Mouse (Mus musculus): Measurements from ENCODE around the gene Rffl. TPM values are rescaled to one million over a fixed set of nuclear protein-coding genes. Genes with fewer than 3 reads are reported as not detected.
A peak's percentile ranks its signal among the peaks of the same experiment; 100 is the strongest.

The Rffl gene
- total RNA-seq (2022), result 1 to 10 TPM; 7.5 to 9.7 (median 8.8) TPM

- DNase-seq (ENCODE audit: low spot score in 2 of 2), result peak; percentile 88 to 92
These were observed at the start of gene Rffl for GRCm38 (mm10) chr11:82871031-82871446. Rffl (minus strand) TSS chr11:82871210.

GRCm38 (mm10) chr11:82920768-82921167 lies 49.8 kb upstream of the Rffl start:
- DNase-seq (ENCODE audit: low spot score in 2 of 2), result no peak

GRCm38 (mm10) chr11:82914711-82915352 lies 43.8 kb upstream of the Rffl start:
- peak; percentile 34 to 38 for DNase-seq (ENCODE audit: low spot score in 2 of 2)

- peak; percentile 80 to 87 for DNase-seq (ENCODE audit: low spot score in 2 of 2)
These were observed 39.8 kb upstream of the Rffl start for GRCm38 (mm10) chr11:82910679-82911389.

- DNase-seq (ENCODE audit: low spot score in 2 of 2), result no peak
These were observed 39.2 kb upstream of the Rffl start, which contains the start of gene Unc45b for GRCm38 (mm10) chr11:82910250-82910649. Unc45b (plus strand) TSS chr11:82910550.

- no peak for DNase-seq (ENCODE audit: low spot score in 2 of 2)
These were observed 37.6 kb upstream of the Rffl start for GRCm38 (mm10) chr11:82908608-82908989.

- DNase-seq (ENCODE audit: low spot score in 2 of 2), result peak; percentile 82 to 83
These were observed 36.9 kb upstream of the Rffl start, which contains the start of gene Nle1 for GRCm38 (mm10) chr11:82907651-82908607. Nle1 (minus strand) TSS chr11:82908411.

GRCm38 (mm10) chr11:82905816-82906215 lies 34.8 kb upstream of the Rffl start:
- DNase-seq (ENCODE audit: low spot score in 2 of 2), result no peak

- DNase-seq (ENCODE audit: low spot score in 2 of 2), result no peak
These were observed 33.9 kb upstream of the Rffl start for GRCm38 (mm10) chr11:82904952-82905351.

- no peak for DNase-seq (ENCODE audit: low spot score in 2 of 2)
These were observed 30.7 kb upstream of the Rffl start for GRCm38 (mm10) chr11:82901606-82902310.

GRCm38 (mm10) chr11:82899720-82900119 lies 28.7 kb upstream of the Rffl start:
- no peak for DNase-seq (ENCODE audit: low spot score in 2 of 2)

GRCm38 (mm10) chr11:82897478-82897877 lies 26.5 kb upstream of the Rffl start:
- no peak for DNase-seq (ENCODE audit: low spot score in 2 of 2)

- DNase-seq (ENCODE audit: low spot score in 2 of 2), result no peak
These were observed 20.9 kb upstream of the Rffl start, which contains the start of gene Fndc8 for GRCm38 (mm10) chr11:82891936-82892335. Fndc8 (plus strand) TSS chr11:82892124.

GRCm38 (mm10) chr11:82890342-82890762 lies 19.3 kb upstream of the Rffl start, which contains the start of gene Rad51d:
Rad51d (minus strand) TSS chr11:82890614.
- DNase-seq (ENCODE audit: low spot score in 2 of 2), result peak; percentile 90

GRCm38 (mm10) chr11:82889524-82890341 lies 18.7 kb upstream of the Rffl start:
- no peak for DNase-seq (ENCODE audit: low spot score in 2 of 2)

- no peak for DNase-seq (ENCODE audit: low spot score in 2 of 2)
These were observed 17.5 kb upstream of the Rffl start for GRCm38 (mm10) chr11:82888491-82888946.

- no peak for DNase-seq (ENCODE audit: low spot score in 2 of 2)
These were observed 15.5 kb upstream of the Rffl start for GRCm38 (mm10) chr11:82886559-82886958.

GRCm38 (mm10) chr11:82883180-82883579 lies 12.2 kb upstream of the Rffl start:
- DNase-seq (ENCODE audit: low spot score in 2 of 2), result no peak

- no peak for DNase-seq (ENCODE audit: low spot score in 2 of 2)
These were observed 6.8 kb upstream of the Rffl start for GRCm38 (mm10) chr11:82877726-82878344.

Measured in gastrocnemius, adult 8-10 months (tissue).